Comparison of ENCODE assay signal across 8 mouse cellular contexts in the genomic region with DNA sequence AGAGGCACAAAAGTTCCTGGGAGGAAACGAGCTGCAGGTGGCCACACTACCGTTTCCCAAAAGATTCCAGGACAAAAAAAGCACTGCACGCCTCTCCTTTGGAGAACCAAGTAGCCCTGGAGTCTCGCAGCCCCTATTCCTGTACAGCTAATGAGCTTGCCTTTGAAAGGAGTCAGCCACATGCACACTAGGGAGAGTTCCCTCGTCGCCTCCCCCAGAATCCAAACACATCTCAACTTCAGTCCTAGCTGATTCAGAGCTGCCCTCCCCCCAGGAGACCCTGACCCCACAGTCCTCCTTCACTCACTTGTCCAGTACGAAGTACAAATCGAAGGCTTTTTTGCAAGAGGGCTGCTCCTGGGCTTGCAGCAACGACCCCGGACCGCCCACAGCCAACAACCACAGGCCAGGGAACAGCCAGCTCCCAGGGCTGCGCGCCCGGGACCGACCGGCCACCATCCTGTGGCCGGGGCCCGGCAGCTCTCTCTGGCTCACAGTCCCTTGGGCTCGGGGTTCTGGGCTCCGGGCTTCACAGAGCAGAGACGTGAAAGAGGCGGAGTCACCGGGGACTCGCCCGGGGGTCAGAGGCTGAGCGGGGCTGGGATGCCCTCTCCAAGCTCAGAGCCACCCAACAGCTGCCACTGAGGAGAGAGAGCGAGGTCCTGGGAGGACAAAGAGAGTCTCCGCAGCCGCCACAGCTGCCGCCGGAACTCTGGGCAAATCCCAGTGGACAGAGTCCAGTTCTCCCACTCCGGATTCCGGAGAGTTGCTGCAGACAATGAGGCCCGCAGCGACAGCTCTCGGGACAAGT. TPM values are rescaled to one million over a fixed set of nuclear protein-coding genes. Genes with fewer than 3 reads are reported as not detected.
DNase-seq lines count a peak whose midpoint lies in the region; ATAC-seq and TF ChIP-seq lines count a peak whose summit lies in the region.

No protein-coding gene starts in this region.

- H3K4me1 ChIP-seq in heart, embryonic 12.5 days (replicated peaks), result peaks cover 13% of the 10 kb centered on the region
- no peaks in the 10 kb centered on the region; the same call in 1 of the 2 replicates for H3K4me1 ChIP-seq in kidney, postnatal 0 days (replicated peaks; ENCODE audit: insufficient read depth, low read length)

- H3K27me3 ChIP-seq in heart, embryonic 12.5 days (replicated peaks), result no peaks in the 10 kb centered on the region
- H3K27me3 ChIP-seq in kidney, postnatal 0 days (ENCODE audit: insufficient read depth, low read length), result no peaks in the 10 kb centered on the region

- no peaks in the 10 kb centered on the region for H3K9me3 ChIP-seq in heart, embryonic 12.5 days (replicated peaks)
- H3K9me3 ChIP-seq in kidney, postnatal 0 days (replicated peaks; ENCODE audit: low read length), result no peaks in the 10 kb centered on the region

- peak overlapping the region; percentile 74 for H3K4me2 ChIP-seq in heart, embryonic 12.5 days
- H3K4me2 ChIP-seq in kidney, postnatal 0 days (ENCODE audit: low read length), result peak overlapping the region; percentile 92

- peak; percentile 66 for DNase-seq in CD4-positive, CD25-positive, alpha-beta regulatory T cell, adult 2 months (ENCODE audit: low read depth, low spot score)
- DNase-seq in NIH3T3 (ENCODE audit: low read depth) (peak; percentile 63), MN1 (ENCODE audit: low spot score) (no peak)
- DNase-seq in embryo, embryonic 11 days, result peak; percentile 79
- peak; percentile 80 for DNase-seq in kidney, postnatal 0 days (ENCODE audit: low spot score)
- peak; percentile 64 for DNase-seq in lung, postnatal 25 days (ENCODE audit: low spot score)
- DNase-seq in ovary, postnatal 36 days (ENCODE audit: low spot score), result peak; percentile 60

- WGBS in heart, embryonic 12.5 days, result under 1% methylated on average over 36 of the region's 36 CpGs
- under 1% methylated on average over 36 of the region's 36 CpGs for WGBS in kidney, postnatal 0 days

- peak overlapping the region; percentile 90 for H3K9ac ChIP-seq in heart, embryonic 12.5 days
- H3K9ac ChIP-seq in kidney, postnatal 0 days (ENCODE audit: low read depth, low read length), result peak overlapping the region; percentile 80

- peak overlapping the region; percentile 85 for H3K4me3 ChIP-seq in heart, embryonic 12.5 days
- peak overlapping the region; percentile 85 for H3K4me3 ChIP-seq in kidney, postnatal 0 days (replicated peaks; ENCODE audit: low read depth, low read length)

- TF ChIP-seq CTCF in kidney, postnatal 0 days (IDR thresholded peaks at IDR 0.05; ENCODE audit: low read depth), result no peak

- H3K27ac ChIP-seq in heart, embryonic 12.5 days (ENCODE audit: poor library complexity, severe bottlenecking), result peak overlapping the region; percentile 93
- H3K27ac ChIP-seq in kidney, postnatal 0 days, result peak overlapping the region; percentile 81

- peaks cover 15% of the 10 kb centered on the region for H3K36me3 ChIP-seq in heart, embryonic 12.5 days
- 0 out of 2 replicates have a peak, but pooled peaks cover 4% of the 10 kb centered on the region for H3K36me3 ChIP-seq in kidney, postnatal 0 days (ENCODE audit: insufficient read depth, low read length)

- peak; percentile 73 for ATAC-seq in heart, embryonic 12.5 days (ENCODE audit: insufficient number of reproducible peaks, low FRiP score)
- peak; percentile 92 for ATAC-seq in kidney, postnatal 0 days (replicated peaks; ENCODE audit: low FRiP score, low read depth)

RNA-seq across cellular contexts. Expression of a gene that starts 0.5 kb away (rescaled TPM):
- 64.2 and 64.3 TPM in 2 replicates for polyA plus RNA-seq in heart, embryonic 12.5 days (2016; fragmentation: Nextera tagmentation; extraction: Ambion mirVana)
- polyA plus RNA-seq in kidney, postnatal 0 days (2015; fragmentation: Nextera tagmentation; extraction: Ambion mirVana), result 11.3 and 12.4 TPM in 2 replicates
